Mouse (Mus musculus) forebrain, embryonic 14.5 days (tissue): Measurements from ENCODE around the gene Fbf1. TPM values are rescaled to one million over a fixed set of nuclear protein-coding genes. Genes with fewer than 3 reads are reported as not detected.

Source experiments
- ATAC-seq: fragments of 200-750 bp; cut with Nextera tagmentation; 2 replicates; pipeline ENCODE4 v1.8.0; 2017; ENCODE audit warnings: mild to moderate bottlenecking, moderate library complexity
- DNase-seq: peaks from one replicate; pipeline ENCODE4 v3.0.0-alpha.2; 2015; ENCODE audit warnings: low spot score
- H3K27ac ChIP-seq: fragments of 300-500 bp; sonication (generic); 2 replicates; pipeline ENCODE4 v1.5.1; 2014; ENCODE audit warnings: low read depth, mild to moderate bottlenecking, control low read depth, low read length, moderate library complexity
- H3K27me3 ChIP-seq: fragments of 300-500 bp; sonication (generic); replicated peaks from 2 replicates; pipeline ENCODE4 v1.6.1; 2014; ENCODE audit warnings: low read length, control low read depth, mixed read lengths; ENCODE audit not compliant: control insufficient read depth, insufficient read depth
- H3K36me3 ChIP-seq: fragments of 300-500 bp; sonication (generic); 2 replicates; pipeline ENCODE4 v1.6.1; 2014; ENCODE audit warnings: low read length, control low read depth; ENCODE audit not compliant: control insufficient read depth, insufficient read depth
- H3K4me1 ChIP-seq: fragments of 300-500 bp; sonication (generic); 2 replicates; pipeline ENCODE4 v1.6.1; 2014; ENCODE audit warnings: antibody characterized with exemption, low read length, control low read depth; ENCODE audit not compliant: control insufficient read depth, insufficient read depth
- H3K4me2 ChIP-seq: fragments of 300-500 bp; sonication (generic); 2 replicates; pipeline ENCODE4 v1.6.1; 2014; ENCODE audit warnings: mild to moderate bottlenecking, control low read depth, low read length
- H3K4me3 ChIP-seq: fragments of 300-500 bp; sonication (generic); 2 replicates; pipeline ENCODE4 v1.5.1; 2014; ENCODE audit warnings: low read depth, low read length, control low read depth
- H3K9ac ChIP-seq: fragments of 300-500 bp; sonication (generic); 2 replicates; pipeline ENCODE4 v1.6.1; 2014; ENCODE audit warnings: mild to moderate bottlenecking, low read length, control low read depth, moderate library complexity
- H3K9me3 ChIP-seq: fragments of 300-500 bp; sonication (generic); replicated peaks from 2 replicates; pipeline ENCODE4 v1.6.1; 2016; ENCODE audit warnings: low read length, control low read depth, mixed read lengths; ENCODE audit not compliant: control insufficient read depth
- WGBS: fragments of 180-500 bp; shearing (Covaris S2); extraction: QIAGEN DNeasy Blood & Tissue Kit; methylation state at CpG from one replicate; pipeline ENCODE4 v1.1.7; 2014; 5-methylcytosine and 5-hydroxymethylcytosine counted together
- polyA plus RNA-seq: library from polyadenylated mRNA; unstranded; fragments of >200 nt; fragmentation: Nextera tagmentation; extraction: Ambion mirVana; gene quantifications from 2 replicates; pipeline ENCODE4 v1.2.1, GENCODE M21; 2014

Fbf1 gene
- polyA plus RNA-seq, 1 experiment from 2014 or later: 25.9 TPM

GRCm38 (mm10) chr11:116101931-116102381 is 66.0 kb downstream of the Fbf1 start:
- Histone ChIP-seq H3K27ac (peak overlapping the region; percentile 45), H3K4me2 (peak overlapping the region; percentile 23; the same call in 1 of the 2 replicates), H3K4me3 (no peak overlapping the region), H3K27me3 (peaks cover 11% of the 10 kb centered on the region), H3K36me3 (no peaks in the 10 kb centered on the region), H3K9ac (no peak overlapping the region), H3K9me3 (no peaks in the 10 kb centered on the region), H3K4me1 (peaks cover 10% of the 10 kb centered on the region; the same call in 1 of the 2 replicates)
- under 1% methylated on average over 11 of the region's 11 CpGs for WGBS
- peak; percentile 83 for DNase-seq
- peak; percentile 80 for ATAC-seq

GRCm38 (mm10) chr11:116100839-116101238 is 67.1 kb downstream of the Fbf1 start:
- ATAC-seq (no peak), DNase-seq (no peak)
- WGBS: 84% methylated on average over 7 of the region's 7 CpGs
- Histone ChIP-seq H3K4me1 (peaks cover 10% of the 10 kb centered on the region; the same call in 1 of the 2 replicates), H3K4me2 (no peak overlapping the region), H3K27me3 (0 out of 2 replicates have a peak, but pooled peaks cover 3% of the 10 kb centered on the region), H3K9ac (no peak overlapping the region), H3K9me3 (0 out of 2 replicates have a peak, but pooled peaks cover 4% of the 10 kb centered on the region), H3K4me3 (no peak overlapping the region), H3K36me3 (no peaks in the 10 kb centered on the region), H3K27ac (no peak overlapping the region)

- H3K9ac ChIP-seq: no peak overlapping the region
- no peaks in the 10 kb centered on the region for H3K27me3 ChIP-seq
- no peaks in the 10 kb centered on the region for H3K36me3 ChIP-seq
- H3K4me3 ChIP-seq: no peak overlapping the region
- H3K9me3 ChIP-seq: 0 out of 2 replicates have a peak, but pooled peaks cover 4% of the 10 kb centered on the region
- ATAC-seq (no peak), DNase-seq (no peak)
- WGBS: 76% methylated on average over 6 of the region's 6 CpGs
- H3K4me1 ChIP-seq: peaks cover 10% of the 10 kb centered on the region; the same call in 1 of the 2 replicates
- no peak overlapping the region for H3K27ac ChIP-seq
- no peak overlapping the region for H3K4me2 ChIP-seq
These were observed 67.6 kb downstream of the Fbf1 start for GRCm38 (mm10) chr11:116100385-116100784.

- no peak overlapping the region for H3K9ac ChIP-seq
- ATAC-seq: no peak
- H3K9me3 ChIP-seq: 0 out of 2 replicates have a peak, but pooled peaks cover 4% of the 10 kb centered on the region
- H3K4me3 ChIP-seq: no peak overlapping the region
- no peaks in the 10 kb centered on the region for H3K36me3 ChIP-seq
- no peak overlapping the region for H3K4me2 ChIP-seq
- H3K4me1 ChIP-seq: peaks cover 8% of the 10 kb centered on the region; the same call in 1 of the 2 replicates
- WGBS: 86% methylated on average over 6 of the region's 6 CpGs
- no peaks in the 10 kb centered on the region for H3K27me3 ChIP-seq
- DNase-seq: no peak
- H3K27ac ChIP-seq: no peak overlapping the region
These were observed 68.5 kb downstream of the Fbf1 start for GRCm38 (mm10) chr11:116099462-116099861.

GRCm38 (mm10) chr11:116098711-116099460 is 69.1 kb downstream of the Fbf1 start:
- DNase-seq (no peak), ATAC-seq (no peak)
- Histone ChIP-seq H3K4me2 (no peak overlapping the region), H3K27me3 (no peaks in the 10 kb centered on the region), H3K9ac (no peak overlapping the region), H3K4me3 (no peak overlapping the region), H3K4me1 (peaks cover 4% of the 10 kb centered on the region; the same call in 1 of the 2 replicates), H3K9me3 (0 out of 2 replicates have a peak, but pooled peaks cover 4% of the 10 kb centered on the region), H3K36me3 (no peaks in the 10 kb centered on the region), H3K27ac (no peak overlapping the region)
- 83% methylated on average over 14 of the region's 14 CpGs for WGBS

GRCm38 (mm10) chr11:116096213-116097108 is 71.5 kb downstream of the Fbf1 start:
- no peaks in the 10 kb centered on the region for H3K4me1 ChIP-seq
- DNase-seq (no peak), ATAC-seq (no peak)
- WGBS: 93% methylated on average over 5 of the region's 5 CpGs
- H3K9me3 ChIP-seq: 0 out of 2 replicates have a peak, but pooled peaks cover 4% of the 10 kb centered on the region
- no peak overlapping the region for H3K4me2 ChIP-seq
- no peaks in the 10 kb centered on the region for H3K36me3 ChIP-seq
- no peaks in the 10 kb centered on the region for H3K27me3 ChIP-seq
- H3K9ac ChIP-seq: no peak overlapping the region
- H3K4me3 ChIP-seq: no peak overlapping the region
- H3K27ac ChIP-seq: no peak overlapping the region

- no peak overlapping the region for H3K9ac ChIP-seq
- 84% methylated on average over 3 of the region's 3 CpGs for WGBS
- no peaks in the 10 kb centered on the region for H3K36me3 ChIP-seq
- H3K4me2 ChIP-seq: no peak overlapping the region
- H3K9me3 ChIP-seq: 0 out of 2 replicates have a peak, but pooled peaks cover 4% of the 10 kb centered on the region
- no peaks in the 10 kb centered on the region for H3K27me3 ChIP-seq
- H3K27ac ChIP-seq: no peak overlapping the region
- no peak overlapping the region for H3K4me3 ChIP-seq
- ATAC-seq (no peak), DNase-seq (no peak)
- H3K4me1 ChIP-seq: no peaks in the 10 kb centered on the region
These were observed 72.4 kb downstream of the Fbf1 start for GRCm38 (mm10) chr11:116095573-116095972.

- no peak for ATAC-seq
- no peak for DNase-seq
- H3K27me3 ChIP-seq: no peaks in the 10 kb centered on the region
- H3K9ac ChIP-seq: no peak overlapping the region
- no peaks in the 10 kb centered on the region for H3K4me1 ChIP-seq
- H3K36me3 ChIP-seq: no peaks in the 10 kb centered on the region
- no peak overlapping the region for H3K4me2 ChIP-seq
- no peak overlapping the region for H3K4me3 ChIP-seq
- 0 out of 2 replicates have a peak, but pooled peaks cover 4% of the 10 kb centered on the region for H3K9me3 ChIP-seq
- no peak overlapping the region for H3K27ac ChIP-seq
- WGBS: 69% methylated on average over 16 of the region's 16 CpGs
These were observed 74.0 kb downstream of the Fbf1 start for GRCm38 (mm10) chr11:116093771-116094565.
